Mouse (Mus musculus) ovary, adult 18-20 months (tissue): ENCODE measurements around the gene Fam163b.

ENCODE experiments used
- DNase-seq: peaks from one replicate; pipeline ENCODE4 v3.0.0; 2022; ENCODE audit warnings: low spot score, mixed read lengths

The Fam163b gene

DNA sequence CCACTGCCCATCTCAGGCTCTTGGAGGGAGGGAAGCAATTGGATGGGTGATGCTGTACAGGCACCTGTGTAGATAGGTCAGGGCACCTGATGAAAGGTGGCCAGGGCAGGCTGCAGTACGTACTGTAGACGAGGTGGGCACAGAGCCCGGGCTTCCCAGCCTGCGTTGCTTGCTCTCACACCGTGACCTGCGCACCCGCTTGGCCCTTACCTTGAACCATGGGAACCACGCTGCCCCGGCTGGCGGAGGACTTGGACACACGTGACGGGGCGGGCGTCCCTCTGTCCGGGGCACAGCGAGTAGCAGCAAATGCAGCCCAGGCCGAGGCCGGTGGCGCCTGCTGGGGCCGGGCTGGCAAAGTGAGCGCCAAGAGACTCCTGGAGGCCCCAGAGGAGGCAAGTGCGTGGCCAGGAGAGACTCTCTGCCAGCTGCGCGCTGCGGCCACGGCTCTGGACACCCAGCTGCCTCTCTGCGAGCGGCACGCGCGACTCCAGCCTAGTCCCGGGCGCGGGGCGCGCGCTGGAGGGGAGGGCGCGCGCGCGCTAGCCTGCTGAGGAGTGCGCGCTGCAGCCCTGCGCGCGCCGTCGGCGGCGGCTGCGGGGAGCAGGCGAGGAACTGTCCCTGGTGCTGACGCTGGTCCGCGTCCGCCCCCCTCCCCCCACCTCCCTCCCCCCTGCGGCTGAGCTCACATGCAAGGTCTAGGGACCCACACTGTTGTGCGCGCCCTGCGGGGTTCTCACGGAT is at the start of gene Fam163b:
TSS of gene Fam163b (minus strand) at position 542 of the 744 bp plus-strand sequence.
- DNase-seq = no peak

DNA sequence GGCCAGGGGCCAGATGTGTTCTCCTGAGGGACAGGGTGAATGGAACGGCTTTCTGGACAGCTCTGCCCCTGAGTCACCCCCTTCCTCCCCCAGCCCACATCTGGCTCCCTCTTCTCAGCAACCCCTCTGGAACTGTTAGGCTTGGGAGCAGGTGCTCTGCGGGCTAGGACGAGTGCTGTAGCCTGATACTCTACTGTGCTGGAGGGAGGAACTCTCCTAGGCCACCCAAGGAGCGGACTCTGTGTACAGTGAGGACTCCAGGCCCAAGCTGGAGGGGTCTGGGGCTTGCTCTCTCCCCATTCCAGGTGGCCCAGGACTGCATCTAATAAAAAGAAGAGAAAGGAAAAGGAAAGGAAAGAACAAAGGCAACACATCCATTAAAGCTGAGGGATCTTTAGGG is 47.7 kb upstream of the Fam163b start:
- DNase-seq = no peak

DNA sequence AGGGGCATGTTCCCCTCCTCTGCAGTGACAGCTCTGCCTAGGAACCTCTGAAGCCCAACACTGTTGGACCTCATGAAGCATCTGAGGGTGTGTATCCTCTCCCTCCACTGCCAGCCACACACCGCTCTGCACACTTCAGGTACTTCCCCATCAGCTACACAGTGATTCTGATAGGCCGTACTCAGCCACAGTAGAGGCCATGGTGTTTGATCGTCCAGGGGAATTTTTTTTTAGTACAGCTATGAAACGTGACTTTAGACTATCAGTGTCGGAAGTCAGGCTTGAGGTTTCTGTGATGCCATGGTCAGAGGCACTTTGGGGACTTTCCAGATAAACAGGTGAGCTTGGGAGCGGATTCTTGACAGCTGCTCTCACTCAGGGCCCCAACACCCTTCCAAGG is 45.2 kb upstream of the Fam163b start:
- no peak for DNase-seq

DNA sequence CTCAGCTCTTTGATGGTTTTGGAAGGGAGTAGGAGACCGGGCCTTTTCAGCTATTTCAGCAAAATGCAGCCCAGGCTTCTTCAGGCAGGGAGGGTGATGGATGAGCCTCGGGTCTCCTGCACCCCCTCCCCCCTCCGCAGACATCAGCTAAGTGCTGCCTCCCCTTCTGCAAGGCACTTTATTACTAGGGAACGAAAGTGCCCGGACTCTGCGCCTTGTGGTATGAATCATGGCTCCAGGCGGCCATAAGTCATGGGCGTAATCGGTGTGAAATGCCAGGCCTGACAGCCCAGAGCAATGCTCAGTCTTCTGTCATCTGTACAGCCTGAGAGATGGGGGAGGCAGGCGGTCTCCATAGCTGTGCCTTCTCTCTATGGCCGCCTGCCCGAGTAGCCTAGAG is 41.4 kb upstream of the Fam163b start:
- no peak for DNase-seq

DNA sequence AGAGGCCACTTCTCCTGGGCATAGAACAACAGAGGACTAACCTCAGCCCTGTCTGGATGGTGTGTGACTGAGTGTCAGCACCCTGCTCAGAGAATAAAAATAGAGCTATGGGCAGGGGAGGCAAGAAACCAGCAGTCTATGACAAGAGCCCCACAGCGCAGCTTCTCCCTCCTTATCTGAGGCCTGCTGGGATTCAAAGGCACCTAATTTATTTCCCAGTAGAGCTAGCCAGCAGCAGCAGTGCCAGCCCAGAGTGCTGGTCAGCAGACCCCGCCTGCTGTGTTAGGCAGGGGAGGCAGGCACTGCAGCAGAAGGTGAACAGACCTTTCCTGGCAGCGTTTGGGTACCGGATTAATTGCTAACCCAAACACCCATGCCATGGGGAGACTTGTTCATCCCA is 39.6 kb upstream of the Fam163b start:
- DNase-seq = no peak

DNA sequence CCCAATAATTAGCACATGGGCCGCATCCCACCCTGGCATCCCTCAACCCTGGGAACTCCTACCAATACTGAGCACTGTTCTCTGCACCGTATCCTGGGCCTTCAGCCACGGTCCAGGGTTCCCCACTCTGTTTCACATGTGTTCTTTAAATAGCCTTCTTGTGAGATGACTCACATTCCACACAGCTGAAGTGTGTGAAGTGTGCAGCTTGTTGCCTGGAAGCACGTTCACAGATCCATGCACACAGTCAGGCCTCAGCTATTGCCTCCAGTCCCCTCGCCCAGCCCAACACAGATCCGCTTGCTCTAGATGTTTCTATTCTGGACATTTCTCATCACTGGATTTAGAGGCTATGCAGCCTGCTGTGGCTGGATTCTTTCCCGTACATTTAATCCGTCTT is 36.8 kb upstream of the Fam163b start:
- no peak for DNase-seq

DNA sequence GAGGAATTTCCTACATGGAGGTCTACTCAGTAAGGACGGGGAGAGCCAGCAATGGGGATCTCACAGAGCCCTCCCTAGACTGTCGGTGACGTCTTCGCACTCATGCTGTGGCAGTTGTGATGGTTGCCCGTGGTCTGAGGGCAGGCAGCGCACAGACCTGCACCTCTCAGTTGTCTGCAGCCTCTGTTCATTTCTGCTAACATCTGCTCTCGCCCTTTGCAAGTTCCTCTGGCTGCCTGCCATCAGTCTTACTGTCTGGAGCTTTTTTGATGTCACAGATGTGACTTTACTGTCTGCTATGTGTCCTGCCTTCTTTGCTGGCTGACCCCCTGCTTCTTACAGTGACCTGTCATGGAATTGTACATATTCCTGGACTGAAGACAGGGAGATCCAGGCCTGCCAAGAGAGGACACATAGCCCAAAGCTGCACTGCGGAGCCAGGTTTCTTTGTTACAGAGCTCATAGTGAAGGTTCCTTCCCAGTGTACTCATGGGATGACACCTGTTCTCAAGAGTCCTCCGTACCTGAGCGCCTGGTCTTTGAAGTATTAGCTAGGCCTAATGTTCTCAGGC is 33.5 kb upstream of the Fam163b start:
- no peak for DNase-seq

DNA sequence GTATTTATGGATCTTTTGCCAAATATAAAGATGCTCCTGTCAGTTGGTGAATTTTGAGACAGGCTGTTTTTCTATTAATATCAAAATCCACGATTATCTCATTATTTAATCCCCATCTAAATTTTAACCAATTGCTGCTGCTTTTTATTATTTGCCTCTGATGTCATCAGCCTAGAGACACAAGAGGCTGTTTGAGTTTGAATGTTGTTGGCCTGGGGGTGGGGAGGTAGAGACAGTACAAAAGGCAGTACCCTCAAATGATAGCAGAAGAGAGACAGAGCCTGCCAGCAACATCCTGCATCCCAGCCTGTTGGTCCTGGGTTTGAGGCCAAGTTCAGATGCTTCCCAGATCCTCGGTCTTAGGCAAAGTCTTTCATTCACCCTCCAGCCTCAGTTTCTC is 32.0 kb upstream of the Fam163b start:
- DNase-seq = no peak

DNA sequence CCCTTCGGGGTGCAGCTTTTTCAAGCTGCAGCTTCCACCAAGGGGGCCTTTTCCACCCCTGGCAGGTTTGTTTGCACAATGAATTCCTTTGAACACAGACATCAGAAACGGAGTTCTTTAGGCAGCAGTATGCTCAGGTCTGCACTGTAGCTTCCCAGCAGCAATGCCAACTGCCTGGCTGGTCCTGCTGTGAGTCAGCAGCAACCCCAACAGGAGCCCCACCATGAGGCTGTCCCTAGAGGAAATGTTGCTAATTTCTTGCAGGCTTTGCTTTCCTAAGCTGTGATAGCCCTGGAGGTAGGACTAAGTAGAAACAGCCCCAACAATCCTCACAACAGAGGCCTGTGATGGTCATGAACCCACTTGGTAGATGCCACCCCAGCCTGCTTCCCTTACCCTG is 24.7 kb upstream of the Fam163b start:
- no peak for DNase-seq

DNA sequence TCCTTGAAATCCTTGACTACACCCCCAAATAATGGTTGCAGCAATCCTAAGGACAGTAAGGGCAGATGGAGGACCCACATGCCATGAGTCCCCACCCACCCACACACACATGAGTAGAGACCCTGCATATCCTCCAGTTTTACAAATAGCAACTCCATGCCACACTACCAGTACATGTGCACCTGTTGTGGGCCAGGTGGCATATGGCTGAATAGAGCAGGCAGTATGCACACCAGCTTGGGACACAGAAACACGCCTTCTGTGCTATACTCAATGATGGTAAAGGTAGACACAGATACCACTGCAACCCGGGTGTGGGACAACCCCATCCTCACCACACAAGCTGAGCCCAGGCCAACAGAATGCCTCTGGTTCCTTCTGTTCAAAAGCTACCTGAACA is 23.8 kb upstream of the Fam163b start:
- DNase-seq = no peak

DNA sequence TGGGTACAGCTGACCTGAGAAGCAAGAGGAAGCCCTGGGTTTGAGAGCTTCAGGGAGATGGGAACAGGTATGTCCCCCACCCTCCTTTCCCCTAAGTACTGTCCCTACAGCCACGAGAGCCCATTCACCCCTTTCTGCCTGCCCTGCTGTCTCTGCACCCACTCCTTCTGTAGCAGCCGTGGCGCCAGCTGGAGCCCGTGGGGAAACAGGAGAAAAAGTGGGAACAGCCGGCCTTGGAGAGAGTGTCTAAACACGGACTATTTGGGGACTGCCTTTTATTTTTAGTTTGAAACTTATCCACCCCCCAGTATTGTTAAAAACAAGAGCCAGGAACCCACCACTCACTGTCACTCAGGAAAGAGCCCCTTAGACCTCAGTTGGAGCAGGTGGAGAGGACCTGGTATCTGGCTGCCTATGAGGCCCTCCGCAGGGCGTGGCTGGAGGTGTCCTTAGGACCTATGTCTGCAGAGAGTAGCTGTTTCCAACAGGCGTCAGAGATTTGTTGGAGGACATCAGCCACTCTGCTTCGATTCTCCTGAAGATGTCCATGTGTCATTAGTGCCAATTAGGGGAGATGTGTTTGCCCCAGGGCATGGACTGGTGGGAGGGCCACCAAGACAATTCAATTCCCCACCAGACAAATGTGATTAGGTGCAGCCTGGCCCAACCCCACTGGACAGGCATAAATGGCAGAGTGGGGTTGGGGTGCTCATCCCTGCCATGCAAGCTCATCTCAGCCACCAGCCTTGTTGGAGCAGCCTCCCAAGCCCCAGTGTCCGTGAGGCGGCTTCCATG is 22.7 kb upstream of the Fam163b start, which contains the start of gene Dbh:
TSS of gene Dbh (plus strand) at position 438 of the 795 bp plus-strand sequence.
- no peak for DNase-seq

DNA sequence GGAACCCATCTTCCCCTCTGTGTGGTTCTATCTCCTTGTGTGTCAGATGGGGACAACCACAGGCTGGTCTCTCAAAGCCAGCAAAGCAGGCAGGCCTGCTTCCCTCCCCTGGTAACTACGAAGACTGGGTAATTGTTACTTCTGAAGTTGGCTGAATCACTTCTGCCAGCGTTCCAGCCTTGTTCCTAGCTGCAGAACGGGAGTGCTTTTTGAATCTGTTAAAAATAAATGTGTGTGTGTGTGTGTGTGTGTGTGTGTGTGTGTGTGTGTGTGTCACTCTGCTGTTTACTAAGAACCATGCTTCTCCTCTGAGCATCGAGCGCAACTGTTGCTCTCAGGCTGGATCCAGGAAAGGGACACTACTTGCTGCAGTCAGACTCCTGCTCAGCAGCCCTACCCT is 21.6 kb upstream of the Fam163b start:
- DNase-seq = no peak

DNA sequence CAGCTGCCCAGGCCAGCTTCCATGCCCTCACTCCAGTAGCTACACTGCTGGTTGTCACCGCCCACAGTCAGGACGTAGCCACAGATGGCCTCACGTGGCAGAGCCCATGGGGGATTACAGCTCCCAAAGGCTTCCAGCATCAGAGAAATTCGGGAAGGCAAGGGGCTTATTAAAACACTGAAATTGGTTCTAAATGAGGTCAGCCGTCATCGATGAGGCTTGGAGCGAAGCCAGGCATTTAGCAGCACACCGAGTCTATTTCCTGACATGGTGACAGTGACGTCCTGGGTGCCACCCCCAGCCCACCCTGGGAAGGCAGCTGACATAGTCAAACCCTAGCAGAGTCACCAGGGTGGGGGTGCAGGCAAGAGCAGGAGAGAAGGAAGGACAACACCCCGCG is 20.4 kb upstream of the Fam163b start:
- DNase-seq = no peak

DNA sequence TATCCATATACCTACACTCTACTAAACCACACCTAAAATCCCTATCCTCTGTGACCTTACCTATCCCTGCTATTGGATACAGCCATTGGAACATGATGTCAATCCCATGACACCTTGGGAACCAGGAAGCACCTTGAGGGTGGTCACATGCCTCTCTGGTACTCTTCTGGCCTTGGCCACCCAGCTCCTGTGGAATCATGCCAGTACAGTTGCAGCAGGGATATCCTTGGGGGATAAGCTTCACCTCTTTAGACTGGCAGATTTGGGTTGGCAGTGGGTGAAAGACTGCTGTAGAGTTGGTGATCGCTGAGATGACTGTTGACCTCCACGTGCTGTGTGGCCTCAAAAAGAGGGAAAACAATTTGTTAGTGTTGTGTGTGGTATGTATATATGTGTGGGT is 19.2 kb upstream of the Fam163b start:
- no peak for DNase-seq

DNA sequence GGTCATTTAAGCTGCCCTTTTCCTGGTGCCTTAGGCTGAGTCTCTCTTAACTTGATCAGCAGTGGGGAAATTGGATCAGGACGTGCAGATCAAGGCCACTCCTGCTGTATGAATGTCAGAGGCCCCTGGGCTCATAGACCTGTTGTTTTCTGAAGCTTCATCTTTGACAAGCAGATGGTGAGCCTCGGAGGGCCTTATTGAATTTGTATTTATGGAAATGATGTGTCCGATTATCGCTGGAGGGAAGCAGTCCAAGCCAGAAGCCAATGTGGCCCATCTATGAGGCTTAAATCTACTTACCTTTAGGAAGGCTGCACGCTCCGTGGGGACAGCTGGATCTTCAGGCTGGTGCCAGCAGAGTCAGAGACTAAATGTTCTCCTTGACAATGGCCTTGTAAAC is 14.3 kb upstream of the Fam163b start:
- DNase-seq = no peak

DNA sequence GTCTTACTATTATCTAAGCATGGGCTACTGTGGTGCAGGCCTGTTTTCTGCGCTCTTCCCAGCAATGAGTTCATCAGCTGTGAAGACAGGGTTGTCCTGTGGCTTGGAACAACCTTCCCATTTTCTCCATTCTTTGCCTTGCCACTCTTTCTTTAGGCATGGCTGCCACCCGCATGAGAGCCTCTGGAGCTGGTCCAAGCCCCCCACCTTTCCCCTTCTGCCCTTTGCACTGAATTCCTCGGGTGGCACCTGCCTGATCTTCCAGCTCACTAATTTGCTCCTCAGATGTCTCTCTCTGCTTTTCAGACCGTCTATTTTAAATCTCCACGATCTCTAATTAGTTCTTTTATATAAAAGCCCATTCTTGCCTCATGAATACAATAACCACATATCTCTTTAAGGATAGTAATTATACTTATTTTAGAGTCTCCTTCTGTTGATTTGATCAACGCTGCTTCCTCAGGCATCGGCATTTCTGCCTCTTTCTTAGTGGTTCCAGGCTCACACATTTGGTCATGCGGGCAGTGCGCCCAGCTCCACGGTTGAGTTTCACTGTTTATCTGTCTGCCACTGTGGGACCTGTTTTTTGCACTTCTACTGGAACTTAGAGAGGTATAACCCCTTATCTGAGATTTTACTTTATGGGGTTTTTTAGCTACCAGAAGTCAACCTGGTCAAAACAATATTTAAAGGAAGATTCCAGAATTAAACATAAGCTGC is 12.3 kb upstream of the Fam163b start:
- DNase-seq = no peak

DNA sequence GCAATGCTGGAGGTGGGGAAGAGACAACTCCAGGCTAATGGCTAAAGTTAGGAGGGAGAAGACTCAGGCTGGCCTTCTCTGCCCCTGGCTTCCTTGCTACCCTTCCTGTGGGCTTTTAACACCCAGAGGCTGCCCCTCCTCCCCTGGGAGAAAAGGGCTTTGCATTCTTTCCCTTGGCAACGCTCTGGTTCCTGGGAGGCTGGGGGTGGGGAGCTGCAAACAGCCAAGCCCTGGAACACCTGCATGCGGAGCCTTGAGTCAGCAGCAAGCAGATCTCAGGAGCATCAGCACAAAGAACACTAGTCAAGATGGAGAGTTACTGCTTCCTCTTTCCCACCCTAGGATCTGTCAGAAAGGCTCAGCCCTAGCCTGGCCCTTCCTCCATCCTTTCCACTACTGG is 7.2 kb upstream of the Fam163b start:
- DNase-seq = no peak

DNA sequence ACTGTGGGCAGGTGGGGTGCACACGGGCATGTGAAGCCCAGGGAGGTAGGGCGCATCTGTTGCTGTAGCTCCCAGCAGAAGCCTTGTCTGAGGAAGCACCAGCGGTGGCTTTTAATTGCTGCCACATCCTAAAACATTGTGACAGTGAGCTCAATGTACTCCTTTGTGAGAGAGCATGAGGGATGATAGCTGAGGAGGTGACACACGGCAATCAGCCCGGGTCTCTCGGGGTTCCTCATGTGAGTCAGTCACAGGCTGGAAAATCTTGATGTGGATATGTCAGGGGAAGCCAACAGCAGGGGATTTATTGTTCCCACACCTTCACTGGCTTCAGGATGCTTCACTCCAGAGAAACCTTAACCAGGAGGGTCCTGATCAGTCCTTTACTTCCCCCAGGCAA is 4.5 kb upstream of the Fam163b start:
- DNase-seq = no peak

DNA sequence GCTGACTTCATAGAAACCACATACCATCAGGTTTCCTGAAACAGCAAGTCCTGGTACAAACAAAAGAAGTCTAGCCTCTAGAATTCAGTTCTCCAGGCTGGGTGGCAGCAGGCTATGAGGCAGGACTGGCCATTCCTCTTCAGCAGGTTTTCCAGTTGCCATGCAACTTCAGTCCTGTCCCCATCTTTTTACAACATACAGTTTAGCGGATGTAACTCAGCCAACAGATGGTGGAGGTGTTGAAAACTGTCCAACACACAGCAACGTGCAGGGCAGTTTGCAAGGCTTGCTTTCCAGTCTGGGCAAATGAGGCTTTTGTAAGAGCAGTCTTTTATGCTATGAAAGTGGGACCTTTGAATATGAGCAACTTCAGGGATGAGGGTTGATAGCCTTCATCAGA is 2.7 kb upstream of the Fam163b start:
- no peak for DNase-seq

DNA sequence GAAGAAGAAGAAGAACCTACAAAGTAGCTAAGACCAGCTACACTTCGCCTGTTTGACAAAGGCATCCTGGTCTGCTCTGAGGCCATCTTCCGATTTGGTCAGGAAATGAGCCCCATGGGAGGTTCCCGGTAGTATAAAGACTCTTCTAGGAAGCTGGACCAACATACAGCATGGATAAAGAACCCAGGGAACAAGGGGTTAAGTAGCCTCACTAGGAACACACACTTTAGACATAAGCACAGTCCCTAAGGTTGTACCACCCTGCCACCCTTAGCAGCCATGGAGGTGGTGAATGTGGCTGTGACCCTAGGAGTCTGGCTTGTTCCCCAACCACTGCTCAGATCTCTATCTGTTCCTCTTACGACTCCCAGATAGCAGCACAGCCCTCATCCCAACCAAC is 3.9 kb downstream of the Fam163b start:
- DNase-seq = no peak

DNA sequence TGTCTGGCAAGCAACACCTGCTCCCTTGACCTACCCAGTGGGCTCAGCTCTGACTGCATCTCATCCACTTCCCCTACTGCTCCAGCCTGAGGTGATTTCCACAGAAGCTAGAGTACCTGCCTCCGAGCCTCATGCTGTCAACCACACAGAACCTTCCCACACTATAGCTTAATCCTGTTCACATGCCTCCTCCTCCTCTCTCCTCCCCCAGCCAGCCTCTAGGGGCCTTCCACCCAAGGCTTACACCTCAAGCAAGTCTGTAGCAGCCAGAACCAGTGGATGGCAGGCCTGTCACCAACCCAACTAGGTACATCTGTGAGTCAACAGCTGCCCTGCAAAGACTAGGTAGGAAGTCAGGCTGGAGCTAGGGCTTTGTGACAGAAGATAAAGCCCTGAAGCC is 5.5 kb downstream of the Fam163b start:
- DNase-seq = no peak

DNA sequence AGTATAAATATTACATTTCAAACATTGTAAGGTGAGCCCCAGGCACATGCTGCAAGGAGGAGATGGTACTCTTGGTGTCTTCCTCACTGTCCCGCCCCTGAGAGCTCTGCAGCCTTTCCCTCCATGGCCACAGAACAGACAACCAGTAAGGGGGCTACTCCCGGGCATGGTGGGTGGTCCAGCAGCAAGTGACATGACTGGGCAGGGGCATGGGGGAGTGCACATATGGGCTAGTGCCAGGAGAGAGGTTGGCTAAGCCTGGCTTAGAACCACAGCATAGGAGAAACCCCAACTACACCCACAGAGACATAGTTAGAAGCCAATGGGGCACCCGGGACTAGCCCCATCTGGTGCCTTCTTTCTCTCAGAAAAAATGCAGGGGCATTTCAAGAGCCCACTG is 6.0 kb downstream of the Fam163b start:
- DNase-seq = no peak

DNA sequence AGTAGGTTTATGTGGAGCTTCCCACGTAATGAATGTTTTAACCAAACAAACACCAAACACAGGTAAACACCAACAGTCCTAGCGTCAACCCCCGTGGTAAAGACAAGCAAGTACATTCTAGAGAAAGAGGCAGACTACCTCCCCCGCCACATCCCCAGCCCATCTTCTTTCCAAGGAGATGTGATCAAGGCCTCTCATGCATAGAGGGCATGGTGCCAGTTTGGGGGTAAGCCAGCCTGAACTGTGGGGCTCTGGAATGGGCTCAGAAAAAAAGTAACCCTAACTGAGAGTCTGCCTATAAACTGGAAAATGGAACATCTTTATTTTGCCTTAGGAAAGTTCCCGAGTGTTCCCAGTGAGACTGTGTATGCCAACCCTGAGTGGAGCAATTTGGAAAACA is 6.4 kb downstream of the Fam163b start:
- no peak for DNase-seq
